Mouse (Mus musculus) kidney, adult 2 months (tissue): ENCODE results near the gene Mettl7b.

Experiments
- CTCF ChIP-seq: fragments of 200-500 bp; conservative IDR thresholded peaks from 2 replicates; pipeline ENCODE4 v1.5.1; 2011; ENCODE audit warnings: low read depth, mild to moderate bottlenecking, control low read depth, low read length, moderate library complexity, mixed read lengths; ENCODE audit not compliant: insufficient read depth, insufficient read length
- POLR2A ChIP-seq: fragments of 200-500 bp; IDR thresholded peaks from one replicate; pipeline ENCODE4 v1.6.1; 2011; ENCODE audit warnings: low read depth, low read length, control low read depth

DNA sequence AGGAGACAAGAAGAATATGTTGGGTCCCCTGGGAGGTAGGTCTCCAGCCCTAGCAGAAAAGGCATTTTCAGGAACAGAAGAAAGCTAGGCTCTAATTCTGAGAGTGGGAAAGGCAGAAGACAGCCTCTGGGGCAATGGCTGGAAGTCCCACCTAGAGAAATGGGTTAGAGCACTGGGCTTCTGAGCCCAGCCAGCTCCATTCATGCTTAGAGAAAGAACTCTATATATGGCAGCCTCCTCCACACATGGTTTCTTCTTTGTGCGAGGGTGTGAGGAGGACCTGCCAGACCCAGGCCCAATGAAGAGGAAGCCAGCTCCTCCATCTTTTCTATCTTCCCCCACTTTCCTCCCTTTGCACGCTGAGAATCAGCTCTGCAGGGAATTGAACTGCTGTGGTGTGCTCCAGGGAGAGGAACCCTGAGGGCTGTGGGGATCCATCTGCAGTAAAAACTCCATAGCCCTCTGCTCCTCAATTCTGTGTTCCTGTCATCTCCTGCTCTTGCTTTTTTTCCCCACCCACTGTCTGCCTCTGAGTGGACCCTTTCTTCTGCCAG is 49.6 kb upstream of the Mettl7b start, which contains the start of gene Olfr763:
- TF ChIP-seq POLR2A (no peak), CTCF (no peak)
